Mouse (Mus musculus): ENCODE results near the gene Prickle2. TPM values are rescaled to one million over a fixed set of nuclear protein-coding genes. Genes with fewer than 3 reads are reported as not detected.

Gene Prickle2
- polyA plus RNA-seq, 1 experiment from 2014 or later, result 4.4 TPM

DNA sequence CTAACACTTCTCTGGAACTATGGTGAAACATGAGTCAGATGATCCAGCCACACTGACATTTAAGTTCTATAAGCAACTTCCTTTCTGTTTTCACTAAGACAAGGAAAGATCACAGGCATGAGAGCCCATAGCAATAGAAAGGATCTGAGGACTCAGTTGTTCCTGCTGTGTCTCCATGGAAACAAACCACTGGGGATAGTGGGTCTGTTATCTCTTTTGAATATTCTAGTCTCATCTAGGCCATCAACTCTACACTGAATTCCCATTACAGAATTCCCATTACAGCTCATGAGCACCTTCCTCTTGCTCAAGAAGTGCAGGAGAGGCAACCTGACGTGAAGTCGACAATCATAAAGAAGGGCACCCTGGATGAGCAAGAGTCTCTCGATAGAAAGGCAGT lies 265.7 kb downstream of the Prickle2 start:
- Histone ChIP-seq H3K27me3 (no peaks in the 10 kb centered on the region), H3K4me3 (no peak overlapping the region), H3K9me3 (replicated peaks) (no peaks in the 10 kb centered on the region), H3K27ac (no peak overlapping the region), H3K4me1 (replicated peaks) (no peaks in the 10 kb centered on the region), H3K4me2 (no peak overlapping the region), H3K9ac (no peak overlapping the region), H3K36me3 (no peaks in the 10 kb centered on the region)
- no peak for ATAC-seq (replicated peaks; ENCODE audit: insufficient number of reproducible peaks, insufficient read depth, low FRiP score, low read depth)
- 88% methylated on average over 3 of the region's 3 CpGs for WGBS

DNA sequence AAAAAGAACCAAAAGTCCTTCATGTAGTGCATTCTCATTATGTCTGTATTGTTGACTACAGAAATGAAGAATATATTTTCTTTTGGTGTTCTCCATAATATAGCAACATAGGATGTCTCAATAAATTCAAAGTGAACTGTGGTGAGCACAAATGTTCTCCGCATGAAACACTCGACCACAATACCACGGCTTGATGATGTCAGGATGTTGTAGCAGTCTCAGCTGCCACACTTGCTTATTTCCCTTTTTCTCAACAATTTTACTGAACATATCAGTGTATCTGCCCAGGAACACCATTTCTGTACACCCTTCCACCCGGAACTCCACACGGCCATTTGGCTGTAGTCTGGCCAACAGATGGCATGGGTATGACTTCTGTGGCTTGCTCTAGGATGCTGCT lies 273.8 kb downstream of the Prickle2 start:
- no peak overlapping the region for H3K9ac ChIP-seq
- 0 out of 2 replicates have a peak overlapping the region, but pooled peaks have one; percentile 15 for H3K27ac ChIP-seq
- peaks cover 24% of the 10 kb centered on the region for H3K4me1 ChIP-seq (replicated peaks)
- ATAC-seq (replicated peaks; ENCODE audit: insufficient number of reproducible peaks, insufficient read depth, low FRiP score, low read depth), result no peak
- no peaks in the 10 kb centered on the region for H3K9me3 ChIP-seq (replicated peaks)
- WGBS, result 86% methylated on average over 5 of the region's 5 CpGs
- no peaks in the 10 kb centered on the region for H3K36me3 ChIP-seq
- H3K4me3 ChIP-seq, result no peak overlapping the region
- H3K4me2 ChIP-seq, result no peak overlapping the region
- H3K27me3 ChIP-seq, result no peaks in the 10 kb centered on the region

DNA sequence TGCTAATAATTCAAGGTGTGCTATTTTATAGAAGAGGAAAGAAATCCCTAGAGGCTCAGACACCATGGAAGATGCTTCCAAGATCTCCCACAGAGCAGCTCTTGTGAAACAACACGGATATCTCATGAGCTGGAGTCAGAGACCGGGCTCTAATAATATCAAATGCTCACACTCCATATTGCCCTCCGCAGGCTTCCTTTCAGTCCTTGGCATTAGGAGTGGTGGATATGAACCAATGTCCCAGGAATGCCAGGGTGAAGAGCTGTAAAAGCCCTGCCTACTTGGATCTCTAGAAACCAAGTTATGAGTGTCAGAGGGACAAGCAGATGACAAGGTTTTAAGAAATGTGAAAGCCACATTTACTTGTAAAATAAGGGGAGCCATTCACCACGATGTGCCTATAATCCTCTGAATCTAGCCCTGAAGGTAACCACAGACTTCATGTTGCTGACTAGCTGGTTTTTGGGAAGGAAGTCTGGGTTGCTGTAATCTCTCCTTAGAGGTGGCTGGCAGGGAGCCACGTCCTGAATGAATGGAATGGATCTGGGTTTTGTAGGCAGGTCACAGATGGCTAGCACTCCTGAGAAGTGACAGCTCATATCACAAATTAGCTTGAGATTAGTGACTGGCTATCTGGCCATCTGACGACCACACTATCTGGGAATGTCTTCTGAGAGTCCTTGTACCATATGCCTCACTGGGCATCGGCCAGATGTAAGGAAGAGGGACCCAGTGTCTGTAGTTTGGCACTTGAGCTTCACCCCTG lies 278.4 kb downstream of the Prickle2 start:
- H3K27ac ChIP-seq, result no peak overlapping the region
- H3K4me3 ChIP-seq, result no peak overlapping the region
- no peak overlapping the region for H3K9ac ChIP-seq
- no peaks in the 10 kb centered on the region for H3K9me3 ChIP-seq (replicated peaks)
- H3K4me1 ChIP-seq (replicated peaks), result peaks cover 40% of the 10 kb centered on the region
- H3K27me3 ChIP-seq, result no peaks in the 10 kb centered on the region
- 31% methylated on average over 7 of the region's 7 CpGs for WGBS
- no peak overlapping the region for H3K4me2 ChIP-seq
- ATAC-seq (replicated peaks; ENCODE audit: insufficient number of reproducible peaks, insufficient read depth, low FRiP score, low read depth), result no peak
- no peaks in the 10 kb centered on the region for H3K36me3 ChIP-seq

DNA sequence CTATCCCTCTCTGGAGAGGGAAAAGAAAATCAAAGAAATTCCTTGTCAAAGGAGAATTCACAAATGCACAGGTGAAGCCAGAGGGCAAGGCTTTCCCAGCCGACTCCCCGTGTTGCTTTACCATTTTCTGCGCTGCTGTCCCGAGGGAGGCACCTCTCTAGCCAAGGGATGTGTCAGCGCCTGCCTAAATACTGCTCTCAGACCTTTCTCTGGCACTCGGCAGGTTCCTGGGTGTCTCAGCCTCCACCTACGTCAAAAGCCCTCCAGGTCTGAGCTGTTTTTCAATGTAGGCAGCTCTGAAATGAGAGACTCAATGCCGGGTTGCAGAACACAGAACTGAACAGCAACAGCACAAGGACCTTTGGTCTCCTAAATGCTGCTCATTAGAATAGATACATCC lies 280.1 kb downstream of the Prickle2 start:
- no peak for ATAC-seq (replicated peaks; ENCODE audit: insufficient number of reproducible peaks, insufficient read depth, low FRiP score, low read depth)
- Histone ChIP-seq H3K4me3 (no peak overlapping the region), H3K4me1 (replicated peaks) (peaks cover 36% of the 10 kb centered on the region), H3K27ac (no peak overlapping the region), H3K36me3 (no peaks in the 10 kb centered on the region), H3K9ac (no peak overlapping the region), H3K9me3 (replicated peaks) (no peaks in the 10 kb centered on the region), H3K4me2 (no peak overlapping the region), H3K27me3 (no peaks in the 10 kb centered on the region)
- 45% methylated on average over 8 of the region's 8 CpGs for WGBS

DNA sequence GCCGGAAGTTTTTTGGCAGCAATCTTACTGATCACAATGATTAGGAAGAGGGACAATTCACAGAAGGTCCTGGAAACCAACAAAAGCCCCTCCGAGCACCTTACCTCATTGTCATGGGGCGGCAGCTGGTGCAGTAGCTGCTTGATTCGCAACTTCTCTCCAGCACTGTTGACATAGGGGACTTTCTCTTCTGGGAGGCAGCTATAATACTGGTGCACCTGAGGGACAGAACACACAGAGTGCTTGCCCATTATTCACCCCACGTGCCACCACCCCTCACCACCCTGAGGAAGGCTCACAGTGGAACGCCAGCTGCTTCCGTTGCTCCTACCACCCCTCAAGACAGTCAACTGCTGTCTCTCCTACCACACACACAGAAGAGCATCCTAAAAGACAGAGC lies 280.5 kb downstream of the Prickle2 start:
- no peak for ATAC-seq (replicated peaks; ENCODE audit: insufficient number of reproducible peaks, insufficient read depth, low FRiP score, low read depth)
- no peak overlapping the region for H3K4me3 ChIP-seq
- peaks cover 36% of the 10 kb centered on the region for H3K4me1 ChIP-seq (replicated peaks)
- no peaks in the 10 kb centered on the region for H3K36me3 ChIP-seq
- no peaks in the 10 kb centered on the region for H3K27me3 ChIP-seq
- no peak overlapping the region for H3K9ac ChIP-seq
- no peaks in the 10 kb centered on the region for H3K9me3 ChIP-seq (replicated peaks)
- H3K27ac ChIP-seq, result no peak overlapping the region
- H3K4me2 ChIP-seq, result no peak overlapping the region
- WGBS, result 82% methylated on average over 7 of the region's 7 CpGs

DNA sequence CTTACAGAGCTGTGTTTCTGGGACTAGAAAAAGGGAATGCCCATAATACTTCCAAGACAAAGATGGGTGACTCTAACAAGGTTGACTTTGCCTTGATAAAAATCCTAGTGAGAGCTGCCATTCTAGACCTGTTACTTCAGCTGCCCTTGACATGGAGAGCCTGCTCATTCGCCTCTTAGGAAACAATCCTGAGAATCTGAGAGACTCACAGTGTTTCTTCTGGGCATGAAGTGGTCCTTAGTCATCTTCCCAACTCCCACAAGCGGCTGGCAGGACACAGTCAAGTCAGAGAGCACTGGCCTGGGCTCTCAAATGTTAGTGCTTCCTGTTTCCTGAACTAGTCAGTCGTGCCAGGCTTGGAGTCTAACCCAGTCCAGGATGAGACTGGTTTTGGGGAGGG lies 281.0 kb downstream of the Prickle2 start:
- no peak overlapping the region for H3K27ac ChIP-seq
- no peak overlapping the region for H3K4me3 ChIP-seq
- no peaks in the 10 kb centered on the region for H3K36me3 ChIP-seq
- ATAC-seq (replicated peaks; ENCODE audit: insufficient number of reproducible peaks, insufficient read depth, low FRiP score, low read depth), result no peak
- no peaks in the 10 kb centered on the region for H3K9me3 ChIP-seq (replicated peaks)
- 29% methylated on average over 3 of the region's 3 CpGs for WGBS
- H3K4me2 ChIP-seq, result no peak overlapping the region
- peaks cover 36% of the 10 kb centered on the region for H3K4me1 ChIP-seq (replicated peaks)
- no peaks in the 10 kb centered on the region for H3K27me3 ChIP-seq
- no peak overlapping the region for H3K9ac ChIP-seq

DNA sequence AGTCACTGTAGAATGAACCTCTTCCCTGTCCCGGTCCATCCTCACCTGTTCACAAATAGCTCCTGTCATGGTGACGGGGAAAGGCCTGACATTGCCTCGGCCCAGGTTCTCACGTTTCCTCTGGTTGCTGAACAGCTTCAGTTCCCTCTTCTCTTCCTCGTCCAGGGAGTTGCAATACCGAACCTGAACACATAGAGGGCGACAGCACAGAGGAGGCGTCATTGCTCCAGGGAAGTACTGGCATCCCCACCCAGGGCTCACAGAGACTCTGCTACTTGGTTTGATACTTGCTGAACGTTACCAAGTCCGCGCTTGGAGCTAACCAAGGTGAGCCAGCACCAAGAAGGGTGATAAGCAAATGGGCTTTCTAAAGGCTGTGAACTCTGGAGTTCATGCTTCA lies 283.7 kb downstream of the Prickle2 start:
- Histone ChIP-seq H3K27me3 (no peaks in the 10 kb centered on the region), H3K4me1 (replicated peaks) (peaks cover 20% of the 10 kb centered on the region), H3K4me2 (no peak overlapping the region), H3K27ac (no peak overlapping the region), H3K9ac (no peak overlapping the region), H3K36me3 (no peaks in the 10 kb centered on the region; the same call in 1 of the 2 replicates), H3K4me3 (no peak overlapping the region), H3K9me3 (replicated peaks) (no peaks in the 10 kb centered on the region)
- 49% methylated on average over 11 of the region's 11 CpGs for WGBS
- ATAC-seq (replicated peaks; ENCODE audit: insufficient number of reproducible peaks, insufficient read depth, low FRiP score, low read depth), result no peak

DNA sequence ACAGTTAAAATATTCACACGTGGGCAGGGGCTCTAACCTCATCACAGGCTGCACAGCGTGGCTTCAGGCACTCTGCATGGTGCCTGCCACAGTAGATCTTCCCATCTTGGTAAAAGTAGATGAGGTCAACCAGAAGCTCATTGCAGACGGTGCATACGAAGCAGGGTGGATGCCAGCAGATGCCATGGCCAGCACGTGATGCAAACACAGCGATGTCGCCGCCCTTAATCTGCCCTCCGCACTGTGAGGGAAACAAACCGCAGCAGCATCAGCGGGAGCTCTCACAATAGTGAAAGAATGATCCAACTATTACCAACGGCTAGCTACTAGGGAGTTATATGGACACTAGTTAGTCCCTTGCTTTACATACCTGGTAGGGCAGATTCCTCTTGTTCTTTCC lies 285.8 kb downstream of the Prickle2 start:
- H3K4me3 ChIP-seq, result no peak overlapping the region
- H3K4me1 ChIP-seq (replicated peaks), result peaks cover 5% of the 10 kb centered on the region; the same call in 1 of the 2 replicates
- ATAC-seq (replicated peaks; ENCODE audit: insufficient number of reproducible peaks, insufficient read depth, low FRiP score, low read depth), result no peak
- H3K27ac ChIP-seq, result no peak overlapping the region
- no peak overlapping the region for H3K4me2 ChIP-seq
- no peaks in the 10 kb centered on the region for H3K9me3 ChIP-seq (replicated peaks)
- WGBS, result 90% methylated on average over 12 of the region's 12 CpGs
- H3K36me3 ChIP-seq, result no peaks in the 10 kb centered on the region; the same call in 1 of the 2 replicates
- no peaks in the 10 kb centered on the region for H3K27me3 ChIP-seq
- H3K9ac ChIP-seq, result no peak overlapping the region

DNA sequence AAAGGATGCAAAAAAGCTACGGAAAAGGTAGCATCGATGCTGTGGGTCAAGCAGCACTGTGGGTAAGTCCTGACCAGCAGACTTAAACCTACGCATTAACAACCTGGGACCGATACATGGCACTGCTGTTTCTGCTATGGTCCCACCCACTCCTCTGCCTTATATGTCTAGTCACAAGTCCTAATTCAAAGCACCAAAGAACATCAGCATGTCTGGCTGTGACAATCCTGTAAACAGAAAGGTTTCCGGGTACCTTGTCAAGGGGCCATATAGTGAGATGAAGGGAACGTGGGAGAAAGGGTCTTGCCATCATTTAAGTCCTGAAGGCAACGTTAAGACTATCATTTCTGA lies 290.6 kb downstream of the Prickle2 start:
- no peak overlapping the region for H3K27ac ChIP-seq

DNA sequence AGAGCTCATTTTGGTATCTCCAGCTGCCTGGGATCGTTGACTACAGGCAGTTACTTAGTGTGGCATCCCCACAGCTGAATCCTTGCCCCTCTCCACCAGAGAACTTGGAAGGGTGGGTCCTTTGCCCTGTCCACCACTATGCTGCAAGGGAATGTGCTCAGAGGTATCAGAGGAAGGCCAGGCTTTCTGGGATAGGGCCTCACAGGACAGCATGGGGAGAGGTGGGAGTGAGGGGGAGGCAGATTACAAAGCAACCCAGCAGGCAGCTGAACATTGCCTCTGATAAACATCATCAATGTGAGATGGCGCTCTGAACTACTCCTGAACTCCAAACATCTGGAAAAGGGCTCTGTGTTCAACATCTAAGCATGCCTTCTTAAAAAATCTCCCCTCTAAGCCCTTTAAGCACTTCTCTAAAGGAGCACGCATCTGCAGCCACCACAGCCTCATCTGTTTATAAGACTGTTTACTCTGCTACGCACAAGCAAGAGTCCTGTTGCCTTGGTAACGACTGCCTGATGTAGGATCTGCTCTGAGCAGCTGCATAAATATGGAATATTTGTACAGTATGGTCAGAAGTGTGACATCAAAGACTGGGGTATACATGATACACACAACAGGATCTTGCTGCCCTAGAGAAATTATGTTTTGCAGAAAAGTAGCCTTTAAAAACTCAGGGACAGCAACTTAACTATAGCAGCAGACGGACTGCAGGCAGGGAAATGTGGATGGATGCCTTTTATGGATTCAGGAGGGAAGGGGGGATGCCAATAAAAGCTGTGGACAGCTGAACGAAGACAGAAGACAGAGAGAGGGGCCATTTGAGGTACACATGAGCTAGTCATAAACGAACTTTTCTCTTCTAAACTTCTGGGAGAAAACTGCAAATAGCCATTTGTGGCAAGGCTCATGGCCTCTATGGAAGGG lies 291.2 kb downstream of the Prickle2 start:
- Histone ChIP-seq H3K36me3 (peaks cover 12% of the 10 kb centered on the region), H3K27me3 (no peaks in the 10 kb centered on the region)

More for the DNA sequence above, 290.6 kb downstream of the Prickle2 start:
- H3K4me3 ChIP-seq, result no peak overlapping the region
- no peak for ATAC-seq (replicated peaks; ENCODE audit: insufficient number of reproducible peaks, insufficient read depth, low FRiP score, low read depth)
- H3K36me3 ChIP-seq, result peaks cover 9% of the 10 kb centered on the region
- H3K27me3 ChIP-seq, result no peaks in the 10 kb centered on the region
- H3K9me3 ChIP-seq (replicated peaks), result no peaks in the 10 kb centered on the region
- no peak overlapping the region for H3K4me2 ChIP-seq
- 85% methylated on average over 7 of the region's 7 CpGs for WGBS
- H3K4me1 ChIP-seq (replicated peaks), result 0 out of 2 replicates have a peak, but pooled peaks cover 4% of the 10 kb centered on the region
- no peak overlapping the region for H3K9ac ChIP-seq

DNA sequence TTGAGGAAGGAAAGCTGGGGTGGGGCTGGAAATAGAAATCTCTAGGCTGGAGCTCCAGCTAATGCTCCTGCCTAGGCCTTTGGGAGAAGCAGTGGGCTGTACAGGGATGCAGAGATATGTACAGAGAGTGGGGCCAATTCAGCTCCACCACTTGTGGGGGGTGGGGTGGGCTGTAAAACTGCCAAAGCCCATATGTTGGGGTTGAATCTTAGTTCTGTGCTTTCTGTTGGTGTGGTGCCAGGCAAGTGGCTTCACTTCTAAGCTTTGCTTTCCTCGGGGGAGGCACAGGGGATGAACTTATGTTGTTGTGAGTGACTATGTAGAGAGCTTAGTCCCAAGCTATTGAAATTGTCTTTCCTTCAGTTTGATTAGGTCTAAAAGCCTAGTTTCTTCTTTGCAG lies 292.0 kb downstream of the Prickle2 start:
- Histone ChIP-seq H3K36me3 (peaks cover 12% of the 10 kb centered on the region), H3K4me2 (no peak overlapping the region), H3K27me3 (no peaks in the 10 kb centered on the region), H3K4me3 (no peak overlapping the region), H3K27ac (no peak overlapping the region), H3K4me1 (replicated peaks) (0 out of 2 replicates have a peak, but pooled peaks cover 4% of the 10 kb centered on the region), H3K9ac (no peak overlapping the region), H3K9me3 (replicated peaks) (no peaks in the 10 kb centered on the region)
- WGBS, result 61% methylated on average over 1 of the region's 1 CpGs
- no peak for ATAC-seq (replicated peaks; ENCODE audit: insufficient number of reproducible peaks, insufficient read depth, low FRiP score, low read depth)

More for the DNA sequence above, 291.2 kb downstream of the Prickle2 start:
- 51% methylated on average over 8 of the region's 8 CpGs for WGBS
- H3K27ac ChIP-seq, result no peak overlapping the region
- H3K4me1 ChIP-seq (replicated peaks), result 0 out of 2 replicates have a peak, but pooled peaks cover 4% of the 10 kb centered on the region
- no peaks in the 10 kb centered on the region for H3K9me3 ChIP-seq (replicated peaks)
- ATAC-seq (replicated peaks; ENCODE audit: insufficient number of reproducible peaks, insufficient read depth, low FRiP score, low read depth), result no peak
- H3K9ac ChIP-seq, result no peak overlapping the region
- H3K4me3 ChIP-seq, result no peak overlapping the region
- no peak overlapping the region for H3K4me2 ChIP-seq
